Mouse (Mus musculus) layer of hippocampus, adult 11-12 months (tissue): Measurements from ENCODE around the gene Icmt.

Experiments
- DNase-seq: peaks from one replicate; pipeline ENCODE4 v3.0.0; 2022; ENCODE audit warnings: low spot score

Icmt gene

GRCm38 (mm10) chr4:152339293-152339790 lies 42.3 kb downstream of the Icmt start:
- DNase-seq: no peak

DNA sequence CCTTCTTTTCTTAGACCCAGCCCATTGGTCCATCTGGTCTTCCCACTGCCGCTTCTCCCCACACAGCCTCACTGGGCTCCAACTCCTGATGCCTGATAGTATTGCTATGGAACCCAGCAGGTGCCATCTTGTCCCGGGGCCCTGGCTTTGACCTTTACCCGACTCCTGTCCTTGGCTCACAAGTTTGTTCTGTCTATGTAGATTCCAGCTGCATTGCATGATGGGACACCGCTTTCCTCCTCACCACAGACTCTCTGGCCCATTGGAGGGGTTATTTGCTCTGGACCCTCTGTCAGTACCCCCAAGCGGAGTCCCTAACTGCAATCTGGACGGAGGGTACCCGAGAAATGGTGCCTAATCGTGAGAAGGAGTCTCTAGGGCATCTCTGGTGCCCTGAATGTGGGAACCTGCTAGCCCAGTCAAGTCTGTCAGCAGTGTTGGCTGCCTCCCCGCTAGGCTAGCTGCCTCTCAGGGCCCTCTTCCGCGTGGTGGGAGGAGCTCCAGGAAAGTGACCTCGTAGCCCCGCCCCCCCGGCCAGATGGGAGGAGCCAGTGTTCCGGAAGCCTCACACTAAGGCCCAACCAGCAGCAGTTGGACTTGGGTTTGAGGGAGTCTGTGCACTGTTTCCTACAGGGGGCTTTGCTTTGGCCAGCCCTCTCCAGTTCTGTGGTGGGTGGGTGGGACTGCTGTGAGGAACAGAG lies 43.7 kb downstream of the Icmt start:
- DNase-seq: no peak

GRCm38 (mm10) chr4:152343296-152343695 lies 46.3 kb downstream of the Icmt start:
- DNase-seq: no peak

DNA sequence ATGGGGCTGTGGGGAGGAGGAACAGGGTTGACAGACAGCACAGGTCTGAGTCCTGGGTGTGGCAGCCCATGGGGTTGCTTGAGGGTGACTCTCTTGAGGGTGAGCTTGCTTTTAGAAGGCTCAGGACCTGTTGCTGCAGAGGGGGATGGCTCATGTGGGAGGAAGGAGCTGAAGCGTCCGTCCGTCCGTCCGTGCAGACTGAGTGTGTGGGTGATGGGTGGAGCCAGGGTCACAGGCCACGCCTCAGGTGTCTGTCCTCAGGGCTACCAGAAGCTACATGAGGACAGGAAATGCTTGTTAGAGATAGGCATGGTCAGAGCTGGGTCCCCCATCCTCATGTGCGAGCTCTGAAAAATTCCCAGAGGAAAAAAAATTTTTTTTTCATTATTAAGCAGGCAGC lies 47.6 kb downstream of the Icmt start:
- no peak for DNase-seq

DNA sequence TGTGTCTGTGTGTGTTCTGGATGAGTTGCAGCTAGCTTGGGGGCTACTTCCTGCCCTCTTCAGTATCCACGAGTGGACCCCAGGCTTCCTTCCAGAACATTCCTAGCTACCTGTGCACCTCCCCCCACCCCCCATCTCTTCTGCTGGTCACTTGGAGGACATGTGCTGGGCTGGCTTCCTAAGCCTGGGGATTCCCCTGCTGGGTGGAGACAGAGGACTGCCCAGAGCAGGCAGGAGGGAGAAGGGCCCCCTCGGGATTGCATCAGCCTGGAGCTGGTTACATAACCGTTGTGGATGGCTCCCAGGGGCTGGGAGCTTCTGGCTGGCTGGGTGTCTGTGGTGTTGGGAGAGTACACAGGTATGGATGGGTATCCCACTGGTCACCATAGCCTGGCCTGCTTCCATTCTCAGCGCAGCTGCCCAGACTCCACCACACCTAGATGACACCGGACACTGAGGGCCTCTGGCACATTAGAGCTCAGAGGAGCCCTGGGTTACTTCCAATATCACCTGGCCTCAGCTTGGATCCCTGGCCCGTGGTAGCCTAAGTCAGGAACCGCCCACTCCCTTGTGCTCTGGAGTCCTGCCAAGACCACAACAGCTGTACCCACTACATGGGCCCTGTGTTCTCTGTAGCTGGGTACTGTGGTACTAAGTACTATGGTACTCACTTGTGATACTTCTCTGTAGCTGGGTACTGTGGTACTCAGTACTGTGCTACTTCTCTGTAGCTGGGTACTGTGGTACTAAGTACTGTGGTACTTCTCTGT lies 48.3 kb downstream of the Icmt start:
- DNase-seq: peak; percentile 61

- DNase-seq: peak; percentile 78
Observed at GRCm38 (mm10) chr4:152349837-152350381, 52.9 kb downstream of the Icmt start.

DNA sequence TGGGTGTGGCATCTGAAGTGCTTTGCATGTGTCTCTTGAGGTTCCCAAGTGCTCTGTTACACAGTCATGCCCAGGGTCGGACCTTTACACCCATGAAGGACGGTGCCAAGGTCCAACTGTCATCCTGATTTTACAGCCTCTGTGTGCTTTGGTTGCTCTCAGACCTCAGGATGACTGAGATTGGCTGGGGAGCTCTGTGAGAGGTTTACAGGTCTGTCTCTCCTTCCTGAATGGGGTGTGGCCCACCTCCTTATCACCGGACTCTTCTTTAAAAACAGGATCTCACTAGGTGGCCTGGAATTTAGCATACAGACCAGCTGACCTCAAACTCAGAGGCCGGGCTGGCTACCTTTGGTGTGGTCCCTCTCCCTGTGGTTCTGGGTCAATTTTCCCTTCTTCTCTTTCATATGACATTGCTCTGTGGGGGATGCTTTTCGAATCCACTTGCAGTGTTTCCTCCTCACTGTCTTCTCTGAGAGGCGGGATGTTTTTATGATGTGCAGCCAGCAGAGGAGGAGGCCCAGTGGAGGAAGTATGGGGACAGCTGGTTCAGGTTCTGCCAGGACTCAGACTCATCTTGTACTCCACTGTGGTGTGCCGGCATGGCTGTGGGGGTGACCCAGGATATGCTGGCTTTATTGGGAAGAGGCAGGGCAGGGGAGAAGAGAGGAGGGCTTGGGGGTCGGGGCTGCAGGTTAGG lies 53.8 kb downstream of the Icmt start:
- no peak for DNase-seq

- no peak for DNase-seq
Observed at GRCm38 (mm10) chr4:152351422-152352305, 54.6 kb downstream of the Icmt start.

GRCm38 (mm10) chr4:152353886-152354637 lies 57.0 kb downstream of the Icmt start:
- no peak for DNase-seq

DNA sequence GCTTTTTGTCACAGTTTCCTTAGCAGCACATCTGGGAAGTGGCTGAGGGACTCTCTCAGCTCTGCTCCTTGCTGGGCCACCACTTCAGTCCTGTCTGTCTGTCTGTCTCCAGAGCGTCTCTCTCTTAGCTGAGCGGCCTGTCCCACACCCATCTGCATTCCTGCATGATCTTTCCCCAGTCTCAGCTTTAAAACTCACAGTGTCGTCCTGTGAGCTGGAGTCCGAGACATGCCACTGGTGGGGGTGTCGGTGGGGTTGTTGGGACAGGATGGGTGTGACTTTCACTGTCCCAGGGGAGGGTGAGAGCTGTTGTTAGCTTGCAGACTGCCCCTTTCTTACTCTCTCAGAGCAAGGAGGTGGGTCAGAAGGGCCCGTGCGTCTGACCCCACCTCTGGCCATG lies 58.6 kb downstream of the Icmt start:
- DNase-seq: no peak
